Mouse (Mus musculus): ENCODE data around the gene Slc22a15. TPM values are rescaled to one million over a fixed set of nuclear protein-coding genes. Genes with fewer than 3 reads are reported as not detected.

The Slc22a15 gene
- 1.6 TPM in 2 replicates for polyA plus RNA-seq (2012; rRNA removed)

DNA sequence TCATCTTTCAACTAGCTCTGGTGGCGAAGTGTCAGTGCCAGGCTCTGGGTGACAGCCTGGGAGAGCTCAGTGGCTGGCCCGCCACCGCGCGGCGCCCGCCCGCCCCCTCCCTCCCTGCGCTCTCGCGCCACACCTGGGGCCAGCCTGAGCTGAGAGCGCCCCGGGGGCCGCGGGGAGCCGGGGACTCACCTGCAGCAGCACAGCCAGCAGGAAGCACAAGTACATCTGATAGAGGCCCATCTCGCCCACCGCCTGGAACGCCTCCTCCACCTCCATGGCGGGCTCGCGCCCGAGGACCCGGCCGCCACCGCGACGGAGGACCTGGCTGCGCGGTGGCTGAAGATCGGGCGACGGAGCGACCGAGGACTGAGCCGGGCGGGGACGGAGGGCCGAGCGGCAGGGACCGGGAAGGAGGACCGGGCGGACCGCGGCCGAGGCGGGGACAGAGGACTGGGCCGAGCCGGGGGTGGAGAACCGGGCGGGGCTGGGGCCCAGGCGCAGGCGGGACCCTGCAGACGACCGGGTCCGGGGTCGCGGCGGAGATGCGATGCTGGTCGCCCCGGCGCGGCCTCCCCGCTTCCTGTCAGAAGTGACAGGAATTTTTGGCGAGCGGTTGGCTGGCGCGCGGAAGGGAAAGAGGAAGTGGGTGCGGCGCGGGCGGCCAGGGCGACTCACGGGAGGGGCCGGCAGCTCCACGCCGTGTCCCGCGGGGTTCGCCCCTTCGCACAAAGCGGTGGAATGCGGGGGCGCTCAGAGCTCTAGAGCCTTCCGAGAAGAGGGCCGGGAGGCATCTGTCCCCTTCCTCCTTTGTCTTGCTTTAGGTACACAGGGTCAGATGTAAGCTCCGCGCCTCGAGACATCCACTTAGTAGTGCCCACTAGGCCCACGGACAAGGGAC, at the start of gene Slc22a15:
Gene Slc22a15, minus strand, starts transcription at position 611 of the 898 bp plus-strand sequence.

DNA sequence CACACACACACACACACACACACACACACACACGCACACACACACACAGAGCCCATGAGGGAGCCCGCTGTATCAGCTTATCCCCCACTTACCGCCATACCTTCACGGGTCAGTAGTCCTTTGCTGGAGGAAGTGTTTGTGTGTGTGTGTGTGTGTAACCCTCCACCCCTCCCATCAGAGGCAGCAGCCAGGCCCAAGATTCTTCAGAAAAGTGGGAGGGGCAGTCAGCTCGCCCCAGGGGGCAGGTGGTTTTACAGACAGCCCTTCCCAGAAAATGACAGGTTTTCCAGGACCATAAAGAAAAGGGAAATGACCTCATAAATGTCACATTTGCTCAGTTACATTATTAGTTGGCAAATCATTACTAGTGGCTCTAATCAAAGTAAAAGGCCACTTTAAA, 75.4 kb downstream of the Slc22a15 start, which contains the start of gene Mab21l3:
Gene Mab21l3, minus strand, starts transcription at position 144 of the 400 bp plus-strand sequence.

Other genes with a start within 250 kb of the Slc22a15 start
- 0.03 and 0.06 TPM in 2 replicates for gene Mab21l3, start 75.5 kb downstream of the Slc22a15 start, polyA plus RNA-seq (2012; rRNA removed)
- not detected in 2 replicates for gene Nhlh2, start 85.6 kb upstream of the Slc22a15 start, polyA plus RNA-seq (2012; rRNA removed)
- 0.71 and 3.4 TPM in 2 replicates for gene Casq2, start 162.0 kb upstream of the Slc22a15 start, polyA plus RNA-seq (2012; rRNA removed)